Mouse (Mus musculus) large intestine, adult 2 months (tissue): ENCODE measurements around the gene Podxl2. TPM values are rescaled to one million over a fixed set of nuclear protein-coding genes. Genes with fewer than 3 reads are reported as not detected.

Experiments
- DNase-seq: peaks from one replicate; pipeline ENCODE4 v3.0.0-alpha.2; 2012; ENCODE audit warnings: low read depth, low spot score
- WGBS: fragments of 180-500 bp; shearing (Covaris S2); methylation state at CpG from one replicate; pipeline ENCODE4 v1.1.7; 2018; 5-methylcytosine and 5-hydroxymethylcytosine counted together
- polyA plus RNA-seq: library from polyadenylated mRNA; depleted of rRNA; stranded (reverse); fragments of >200 nt; gene quantifications from 2 replicates; pipeline ENCODE4 v1.2.3, GENCODE M21; 2012

The Podxl2 gene
- polyA plus RNA-seq, 1 experiment, result 7.1 TPM

GRCm38 (mm10) chr6:88890832-88891231 lies 16.0 kb upstream of the Podxl2 start:
- WGBS, result 88% methylated on average over 7 of the region's 7 CpGs
- no peak for DNase-seq

- WGBS, result 87% methylated on average over 13 of the region's 13 CpGs
- DNase-seq, result no peak
Observed at GRCm38 (mm10) chr6:88889410-88890042, 14.7 kb upstream of the Podxl2 start.

- no peak for DNase-seq
- WGBS, result 86% methylated on average over 2 of the region's 2 CpGs
Observed at GRCm38 (mm10) chr6:88886417-88886967, 11.6 kb upstream of the Podxl2 start.

- DNase-seq, result no peak
- 93% methylated on average over 12 of the region's 12 CpGs for WGBS
Observed at GRCm38 (mm10) chr6:88885644-88886416, 11.0 kb upstream of the Podxl2 start.

DNA sequence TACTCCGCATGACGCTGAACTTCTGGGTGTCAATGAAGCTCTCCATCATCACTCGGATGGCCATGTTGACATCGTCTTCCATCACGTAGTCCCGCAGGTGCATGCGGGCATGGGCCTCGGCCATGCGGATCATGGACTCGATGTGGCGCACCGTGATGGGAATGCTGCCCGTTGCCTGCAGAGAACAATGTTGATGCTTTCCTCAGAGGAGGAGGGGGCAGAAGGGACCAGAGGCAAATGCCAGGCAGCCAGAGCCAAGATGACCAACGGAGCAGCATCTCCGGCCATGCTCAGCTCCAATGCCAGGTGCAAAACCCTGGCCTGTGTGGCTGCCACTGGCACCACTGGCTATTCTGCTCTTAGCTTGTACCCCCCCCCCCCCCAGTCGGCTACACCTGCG lies 9.8 kb upstream of the Podxl2 start:
- no peak for DNase-seq
- WGBS, result 94% methylated on average over 17 of the region's 17 CpGs

GRCm38 (mm10) chr6:88884195-88884594 lies 9.4 kb upstream of the Podxl2 start:
- DNase-seq, result no peak
- 75% methylated on average over 10 of the region's 10 CpGs for WGBS

DNA sequence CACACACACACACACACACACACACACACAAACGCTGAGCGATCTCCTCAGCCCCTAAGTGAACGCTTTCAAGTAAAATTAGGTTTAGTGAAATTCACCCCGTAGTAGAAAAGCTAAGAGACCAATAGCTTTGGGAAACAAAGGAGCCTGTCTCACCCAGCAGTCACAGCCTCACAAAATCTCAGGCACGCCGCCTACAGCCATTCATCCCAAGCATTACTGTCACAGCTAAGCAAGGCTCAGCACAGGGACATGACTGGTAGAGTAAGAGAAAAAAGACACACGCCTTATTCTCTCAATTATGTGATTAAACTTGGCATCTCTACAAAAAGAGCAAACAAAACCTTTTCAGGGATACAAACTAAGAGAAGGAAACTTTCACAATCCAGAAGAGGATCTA lies 6.5 kb upstream of the Podxl2 start:
- DNase-seq, result no peak
- 82% methylated on average over 7 of the region's 7 CpGs for WGBS

DNA sequence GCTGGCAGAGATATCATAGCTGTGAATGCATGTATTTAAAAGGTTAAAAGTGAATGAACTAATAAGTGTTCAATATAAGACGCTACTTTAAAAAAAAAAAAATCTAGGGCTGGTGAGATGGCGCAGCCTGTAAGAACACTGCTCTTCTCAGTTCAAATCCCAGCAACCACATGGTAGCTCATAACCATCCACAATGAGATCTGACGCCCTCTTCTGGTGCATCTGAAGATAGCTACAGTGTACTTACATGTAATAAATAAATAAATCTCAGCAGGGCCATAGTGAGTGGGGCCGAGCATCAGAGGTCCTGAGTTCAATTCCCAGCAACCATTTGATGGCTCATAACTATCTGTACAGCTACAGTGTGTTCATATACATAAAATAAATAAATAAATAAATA lies 4.6 kb upstream of the Podxl2 start:
- DNase-seq, result no peak
- WGBS, result 68% methylated on average over 4 of the region's 4 CpGs

GRCm38 (mm10) chr6:88873965-88874867 lies 628 bp downstream of the Podxl2 start:
- no peak for DNase-seq
- 5% methylated on average over 74 of the region's 74 CpGs for WGBS

DNA sequence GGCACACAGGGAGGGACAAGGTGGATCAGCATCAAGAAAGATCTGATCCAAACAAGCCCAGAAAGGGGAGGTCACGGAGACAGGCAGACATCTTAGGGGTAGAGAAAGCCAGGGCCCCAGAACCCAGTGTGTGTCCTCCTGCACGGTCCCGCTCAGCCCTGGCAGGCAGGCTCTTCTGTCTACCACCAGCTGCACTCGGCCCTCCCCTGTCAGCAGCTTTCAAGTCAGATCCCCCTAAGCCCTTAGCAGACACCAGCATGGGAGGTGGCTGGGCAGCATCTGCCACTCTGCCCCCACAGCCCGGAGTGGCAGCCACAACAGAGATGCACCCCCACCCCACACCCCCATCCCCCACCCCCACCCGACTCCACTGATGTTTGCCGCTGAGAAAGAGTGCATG lies 2.0 kb downstream of the Podxl2 start:
- 59% methylated on average over 7 of the region's 7 CpGs for WGBS
- DNase-seq, result no peak

DNA sequence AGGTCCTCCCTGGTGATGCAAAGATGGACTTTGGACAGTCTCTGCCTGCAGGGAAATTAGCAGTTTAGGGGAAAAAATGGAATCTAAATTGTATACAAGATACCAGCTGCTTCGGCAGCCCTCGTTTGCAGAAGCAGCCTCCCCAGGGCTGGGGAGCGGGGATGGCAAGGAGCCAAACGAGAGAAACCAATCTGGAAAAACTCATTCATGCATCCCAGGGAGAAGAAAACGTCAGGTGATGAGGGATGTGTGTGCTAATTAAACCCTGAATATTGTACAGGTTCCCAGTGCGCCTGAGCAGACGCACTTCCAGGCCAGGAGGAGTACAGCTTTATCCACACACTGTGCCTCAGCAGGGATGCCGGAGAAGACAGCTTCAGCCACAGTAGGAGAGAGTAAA lies 3.3 kb downstream of the Podxl2 start:
- DNase-seq, result no peak
- 42% methylated on average over 8 of the region's 8 CpGs for WGBS

DNA sequence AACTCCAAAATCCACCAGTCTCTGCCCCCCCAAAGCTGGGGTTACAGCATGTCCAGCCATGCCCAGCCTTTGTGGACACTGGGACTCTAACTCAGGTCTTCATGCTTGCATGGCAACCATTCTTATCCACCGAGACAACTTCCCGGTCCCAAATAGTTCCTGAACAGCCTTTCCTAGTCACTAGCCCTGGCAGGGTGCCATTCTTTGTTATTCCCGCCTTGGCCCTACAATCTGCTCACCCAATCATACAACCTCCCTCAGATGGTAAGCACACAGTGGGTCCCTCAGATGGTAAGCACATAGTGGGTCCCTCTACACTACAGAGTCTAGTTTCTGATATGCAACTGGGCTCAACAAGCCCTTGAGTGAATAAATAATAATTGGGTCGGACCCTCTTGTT lies 4.2 kb downstream of the Podxl2 start:
- 36% methylated on average over 4 of the region's 4 CpGs for WGBS
- no peak for DNase-seq

DNA sequence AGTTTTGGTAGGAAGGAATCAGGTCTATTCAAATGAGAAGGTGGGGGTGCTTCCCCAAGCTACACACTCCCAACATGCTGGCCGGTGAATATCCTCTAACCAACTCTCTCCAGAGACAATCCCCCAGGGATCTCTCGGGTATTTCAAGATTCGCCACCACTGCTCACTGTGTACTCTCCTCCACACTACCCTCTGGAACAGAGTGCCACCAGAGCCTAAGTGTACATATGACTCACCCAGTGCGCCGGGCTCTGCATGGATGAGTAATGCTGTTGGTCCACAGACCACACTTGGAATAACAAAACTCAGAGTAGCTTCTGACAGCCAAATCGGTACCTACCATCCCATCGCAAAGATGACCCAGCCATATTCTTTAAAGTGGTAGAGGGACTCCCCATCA lies 5.4 kb downstream of the Podxl2 start:
- no peak for DNase-seq
- 61% methylated on average over 7 of the region's 7 CpGs for WGBS

DNA sequence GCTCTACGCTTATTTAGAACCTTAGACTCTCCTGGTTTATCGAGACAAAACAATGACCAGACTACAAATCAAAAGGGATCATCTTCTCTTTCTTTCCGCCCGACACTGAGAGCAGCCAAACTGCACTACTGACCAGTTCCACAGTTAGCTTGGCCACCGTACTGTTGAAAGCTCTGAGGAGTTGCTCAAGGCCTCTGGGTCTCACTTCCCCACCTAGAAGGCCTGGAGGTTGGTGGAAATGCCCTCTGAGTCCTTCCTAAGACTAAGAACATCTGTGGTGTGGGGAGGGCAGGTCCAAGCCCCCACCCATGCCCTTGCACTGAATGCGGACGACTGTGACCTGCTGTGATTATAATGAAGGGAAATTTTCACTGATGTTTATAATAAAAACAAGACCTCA lies 9.1 kb downstream of the Podxl2 start:
- WGBS, result 76% methylated on average over 7 of the region's 7 CpGs
- no peak for DNase-seq

GRCm38 (mm10) chr6:88860914-88861313 lies 13.9 kb downstream of the Podxl2 start:
- 12% methylated on average over 2 of the region's 2 CpGs for WGBS
- DNase-seq, result no peak

DNA sequence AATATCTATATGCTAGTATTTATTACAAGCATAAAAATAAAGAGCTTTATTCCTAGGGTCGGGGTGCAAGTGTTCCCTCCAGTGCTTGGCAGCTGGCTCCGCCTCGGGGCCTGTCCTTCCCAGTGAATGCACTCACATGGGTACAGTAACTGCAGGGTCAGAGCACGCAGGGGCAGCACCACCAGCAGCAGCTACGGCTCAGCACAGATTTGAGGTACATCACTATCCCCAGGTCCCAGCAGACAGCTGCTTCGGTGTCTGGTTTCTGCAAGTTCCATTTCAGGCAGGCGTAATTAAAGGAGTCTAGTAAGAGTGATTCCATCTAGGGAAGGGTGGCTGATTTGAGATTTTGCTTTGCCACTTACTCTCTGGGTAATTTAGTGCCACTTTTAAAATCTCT lies 16.5 kb downstream of the Podxl2 start:
- 70% methylated on average over 7 of the region's 7 CpGs for WGBS
- DNase-seq, result no peak

DNA sequence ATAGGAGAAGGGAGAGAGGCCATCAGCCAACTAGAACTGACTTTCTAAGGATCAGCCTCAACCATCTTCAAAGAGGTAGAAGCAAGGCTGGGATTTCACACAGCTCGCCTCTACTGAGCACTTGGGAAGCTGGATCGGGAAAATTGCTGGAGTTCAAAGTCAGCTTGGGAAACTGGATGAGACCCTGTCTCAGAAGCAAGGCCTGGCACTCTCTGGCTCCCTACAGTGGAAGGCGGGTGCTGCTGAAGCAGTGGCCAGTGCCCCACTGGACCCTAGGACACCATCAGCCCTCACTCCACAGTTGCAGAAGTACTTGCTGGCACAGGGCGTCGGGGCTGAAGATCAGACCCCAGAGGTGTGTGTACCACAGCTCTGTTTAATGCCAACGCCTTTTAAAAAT lies 17.0 kb downstream of the Podxl2 start:
- DNase-seq, result no peak
- 81% methylated on average over 6 of the region's 6 CpGs for WGBS

DNA sequence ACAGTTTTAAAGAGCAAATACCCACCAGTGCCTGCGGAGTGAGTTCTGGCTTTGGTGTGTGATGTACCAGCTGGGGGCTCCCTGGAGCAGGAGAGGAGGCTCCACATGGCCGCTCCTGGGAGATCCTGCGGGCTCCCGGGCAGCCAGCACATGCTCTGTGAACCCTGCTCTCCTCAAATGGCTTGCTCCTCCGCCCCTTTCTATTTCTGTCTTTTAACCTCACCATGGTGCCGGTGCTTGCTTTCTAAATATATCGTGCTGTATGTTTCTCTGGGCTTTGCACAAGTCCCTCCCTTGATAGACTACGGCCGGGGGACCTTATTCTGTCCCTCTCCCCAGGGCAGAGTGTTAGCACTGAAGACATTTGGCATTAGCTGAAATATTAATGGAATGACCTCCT lies 17.6 kb downstream of the Podxl2 start:
- WGBS, result 23% methylated on average over 9 of the region's 9 CpGs
- no peak for DNase-seq

DNA sequence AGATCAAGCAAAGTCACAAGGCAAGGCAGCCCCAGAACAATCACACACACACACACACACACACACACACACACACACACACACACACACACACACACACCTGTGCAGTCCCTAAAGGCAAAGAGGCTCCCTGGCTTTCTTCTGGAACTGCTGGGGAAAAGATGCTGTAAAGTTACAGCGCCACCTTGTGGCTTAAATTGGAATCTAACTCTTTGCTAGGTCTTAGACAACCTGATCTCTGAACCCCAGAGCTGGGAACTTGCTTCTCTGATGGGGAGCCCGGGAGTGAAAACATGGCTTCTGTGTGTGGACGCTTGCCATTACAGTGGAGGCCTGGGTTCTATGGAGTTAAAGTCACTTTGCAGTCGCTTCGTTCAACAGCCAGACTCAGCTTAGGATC lies 19.2 kb downstream of the Podxl2 start:
- WGBS, result 17% methylated on average over 5 of the region's 5 CpGs
- DNase-seq, result peak; percentile 43

DNA sequence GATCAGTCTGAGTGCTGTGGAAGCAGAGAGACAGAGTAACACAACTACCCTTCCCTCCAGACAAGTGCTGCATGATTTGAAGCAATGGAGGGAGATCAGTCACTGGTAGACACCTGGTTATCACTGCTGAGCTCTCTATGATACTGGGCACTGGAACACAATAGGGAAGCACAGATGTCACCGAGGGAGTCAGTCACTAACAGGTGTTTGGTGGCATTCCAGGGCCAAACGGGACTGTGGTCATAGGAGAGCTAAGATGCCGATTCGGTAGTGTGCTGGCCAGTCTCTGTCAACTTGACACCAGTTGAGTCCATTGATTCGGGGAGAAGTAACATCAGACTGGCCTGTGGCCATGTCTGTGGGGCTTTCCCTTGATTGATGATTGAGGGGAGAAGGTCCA lies 20.3 kb downstream of the Podxl2 start:
- WGBS, result 62% methylated on average over 5 of the region's 5 CpGs
- DNase-seq, result no peak
